Mouse (Mus musculus): Measurements from ENCODE around the gene Vmn2r2.

Gene Vmn2r2

DNA sequence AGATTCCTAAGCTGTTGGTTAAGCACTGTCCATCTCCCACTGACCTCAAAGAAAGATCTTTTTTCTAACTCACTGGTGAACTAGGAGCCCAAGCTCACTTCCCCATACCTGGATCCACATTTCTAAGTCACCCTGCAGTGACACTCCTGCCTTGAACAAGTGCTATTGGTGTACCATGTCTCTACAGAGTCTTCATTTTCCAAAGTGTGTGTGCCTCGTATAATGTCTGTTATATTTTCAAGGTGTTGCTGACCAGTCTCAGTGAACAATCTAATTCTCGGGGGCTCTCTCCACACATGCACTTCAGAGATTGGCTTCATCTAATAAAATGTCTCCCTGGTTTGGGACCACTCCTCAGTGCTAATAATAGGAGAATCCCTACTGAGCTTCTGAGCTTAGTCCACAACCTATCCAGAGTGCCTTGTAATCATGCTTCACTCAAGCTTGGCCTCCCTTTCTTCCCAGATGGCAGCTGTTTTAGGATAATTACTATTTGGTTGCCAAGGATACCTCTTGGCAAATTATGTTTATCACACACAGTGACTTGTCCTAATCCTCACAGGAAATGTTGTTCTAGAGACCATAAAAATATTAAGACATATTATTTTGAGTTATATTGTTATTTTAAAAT lies at the start of gene Vmn2r2:
Gene Vmn2r2, minus strand, starts transcription at position 51 of the 631 bp plus-strand sequence.
- DNase-seq, result no peak

DNA sequence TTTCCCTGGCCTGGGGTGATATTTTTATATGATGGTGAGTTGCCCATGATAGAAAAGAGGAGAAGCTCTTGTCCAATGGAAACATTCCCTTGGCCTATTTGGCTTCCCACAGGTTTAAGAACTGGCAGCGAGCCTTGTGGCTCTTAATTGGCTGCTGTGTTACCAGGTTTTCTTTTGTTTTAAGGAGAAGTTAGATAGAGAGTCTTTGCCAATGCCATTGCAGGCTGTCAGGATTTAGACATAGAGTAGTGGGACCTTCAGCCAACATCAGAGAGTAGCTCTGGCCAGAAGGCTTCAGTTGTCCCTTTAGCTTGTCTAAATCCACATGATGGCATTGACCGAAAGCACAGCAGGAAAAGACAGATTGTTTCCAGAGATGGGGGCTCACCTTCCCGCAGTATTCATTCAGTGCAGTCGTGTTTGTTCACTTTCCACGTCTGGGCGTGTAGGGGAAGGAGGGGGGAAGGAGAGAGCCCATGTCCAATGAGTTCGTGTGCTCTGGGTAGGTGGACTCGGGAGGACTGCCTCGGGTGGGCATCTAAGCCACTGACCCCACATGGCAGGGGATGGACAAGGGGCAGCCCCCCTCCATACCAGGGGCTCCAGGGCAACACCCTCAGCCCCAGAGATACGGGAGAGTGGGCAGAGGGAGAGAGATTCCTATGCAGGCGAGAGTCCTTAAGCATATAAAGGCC lies 28.2 kb downstream of the Vmn2r2 start:
- DNase-seq, result no peak

GRCm38 (mm10) chr3:64112707-64113106 lies 29.0 kb downstream of the Vmn2r2 start:
- DNase-seq, result no peak

GRCm38 (mm10) chr3:64081247-64081646 lies 60.5 kb downstream of the Vmn2r2 start, which contains the start of gene Vmn2r1:
Gene Vmn2r1, plus strand, starts transcription at chr3:64081547.
- DNase-seq, result no peak
